Mouse (Mus musculus) embryonic fibroblast, embryonic 13.5 days (primary cell): ENCODE measurements around the gene Plekha3.

Experiments used
- CTCF ChIP-seq: IDR thresholded peaks from 2 replicates; pipeline ENCODE4 v1.5.1; 2011; ENCODE audit warnings: mild to moderate bottlenecking, control low read depth, low read length, moderate library complexity, borderline replicate concordance; ENCODE audit not compliant: insufficient read depth
- POLR2A ChIP-seq: IDR thresholded peaks from 2 replicates; pipeline ENCODE4 v1.6.1; 2011; ENCODE audit warnings: low read depth, mild to moderate bottlenecking, control low read depth, low read length, moderate library complexity

DNA sequence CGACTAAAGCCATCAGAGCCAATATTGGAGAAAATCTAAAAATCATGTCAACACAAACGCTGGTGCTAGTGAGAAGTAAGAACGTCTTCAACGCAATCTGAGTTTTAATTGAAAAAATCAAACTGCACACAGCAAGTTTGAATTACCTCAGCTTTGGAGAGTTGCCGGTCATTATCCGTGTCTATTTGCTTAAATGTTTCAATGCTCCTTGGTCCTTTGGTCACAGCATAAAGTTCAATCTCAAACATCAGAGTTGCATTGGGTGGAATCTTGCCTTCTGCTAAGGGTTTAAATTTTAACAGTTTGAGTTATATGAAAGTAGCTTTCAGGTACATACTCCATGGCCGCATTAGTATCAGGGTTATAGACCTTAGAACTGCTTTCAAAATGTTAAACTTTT is 9.6 kb upstream of the Plekha3 start:
- TF ChIP-seq CTCF (no peak), POLR2A (no peak)
